Mouse (Mus musculus): ENCODE measurements at regions not wholly inside any gene's neighbourhood (a gene's known extent, or its start where the extent isn't known, plus 50 kb on each side); places are given as distances from the start of the nearest gene placed in this dataset.

GRCm38 (mm10) chr11:109040519-109040916 lies 103.7 kb downstream of the E030025P04Rik start:
- DNase-seq, result no peak
- intact Hi-C loops (cut with DNase I), result no loop called here

- intact Hi-C loops (cut with DNase I), result no loop called here
- no peak for DNase-seq
Measured at GRCm38 (mm10) chr11:109039792-109040518, 104.2 kb downstream of the E030025P04Rik start.

DNA sequence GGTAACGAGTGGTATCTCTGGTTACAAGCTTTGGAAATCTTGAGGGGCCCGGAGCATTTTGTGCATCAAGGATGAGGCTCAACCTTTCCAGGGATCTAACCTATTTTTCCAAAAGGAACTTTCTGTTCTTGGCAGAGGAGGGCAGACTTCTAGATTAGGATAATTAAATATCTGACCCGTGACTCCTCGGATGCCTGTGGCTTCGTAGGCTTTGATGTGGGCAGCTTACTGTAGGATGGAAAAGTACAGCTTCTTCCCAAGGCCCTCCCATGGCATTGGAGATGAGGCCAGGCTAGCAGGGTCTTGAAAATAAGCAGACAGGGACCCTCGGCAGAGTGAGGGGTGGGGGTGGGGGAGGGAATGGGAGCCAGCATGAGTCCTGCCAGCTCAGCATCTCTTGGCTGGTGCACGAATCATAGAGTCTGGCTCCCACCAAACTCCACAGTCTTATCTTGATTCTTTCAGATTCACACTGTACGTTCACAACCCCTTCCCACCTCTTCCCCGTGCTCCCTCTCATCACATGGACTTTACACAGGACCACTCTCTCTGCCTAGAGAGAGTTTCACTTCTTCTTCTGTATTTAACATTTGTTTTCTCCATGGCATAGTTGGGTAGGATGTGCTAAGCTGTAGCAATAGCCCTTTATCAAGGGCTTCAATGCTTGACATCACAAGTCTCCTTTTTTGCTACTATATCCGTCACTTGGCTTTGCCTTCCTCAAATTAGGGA lies 104.9 kb downstream of the E030025P04Rik start:
- DNase-seq, result no peak
- intact Hi-C loops (cut with DNase I), result no loop called here

- intact Hi-C loops (cut with DNase I), result no loop called here
Measured at GRCm38 (mm10) chr11:109038136-109038535, 106.0 kb downstream of the E030025P04Rik start.

GRCm38 (mm10) chr11:109034596-109034995 lies 109.6 kb downstream of the E030025P04Rik start:
- intact Hi-C loops (cut with DNase I), result loop anchor here (5.0 kb wide), 1 partner anchor 582 kb away; no protein-coding TSS in a partner anchor
- no peak for DNase-seq

More at GRCm38 (mm10) chr11:109038136-109038535, 106.0 kb downstream of the E030025P04Rik start:
- DNase-seq, result no peak

DNA sequence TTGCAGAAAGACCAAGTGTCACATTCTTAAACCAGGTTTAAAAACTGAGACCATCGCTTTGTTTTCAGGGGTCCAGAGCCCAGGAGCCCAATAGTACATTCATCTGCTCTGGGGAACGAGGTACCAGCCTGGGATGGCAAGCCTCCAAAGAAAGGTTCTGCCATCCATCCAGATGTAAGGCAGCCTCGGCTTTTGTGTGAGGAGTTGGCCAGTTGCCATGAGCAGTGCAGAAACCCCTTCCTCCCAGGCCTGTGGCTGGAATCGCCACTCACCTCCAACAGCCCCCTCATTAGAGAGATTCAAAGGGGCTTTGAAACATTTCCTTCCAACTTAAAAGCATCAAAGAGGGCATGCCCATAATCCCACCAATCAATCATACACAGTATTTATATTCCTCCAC lies 110.1 kb downstream of the E030025P04Rik start:
- intact Hi-C loops (cut with DNase I), result loop anchor here (5.0 kb wide), 1 partner anchor 582 kb away; no protein-coding TSS in a partner anchor
- DNase-seq, result no peak

GRCm38 (mm10) chr11:109032729-109033128 lies 111.4 kb downstream of the E030025P04Rik start:
- DNase-seq, result no peak
- intact Hi-C loops (cut with DNase I), result loop anchor here (5.0 kb wide), 1 partner anchor 580 kb away; no protein-coding TSS in a partner anchor

DNA sequence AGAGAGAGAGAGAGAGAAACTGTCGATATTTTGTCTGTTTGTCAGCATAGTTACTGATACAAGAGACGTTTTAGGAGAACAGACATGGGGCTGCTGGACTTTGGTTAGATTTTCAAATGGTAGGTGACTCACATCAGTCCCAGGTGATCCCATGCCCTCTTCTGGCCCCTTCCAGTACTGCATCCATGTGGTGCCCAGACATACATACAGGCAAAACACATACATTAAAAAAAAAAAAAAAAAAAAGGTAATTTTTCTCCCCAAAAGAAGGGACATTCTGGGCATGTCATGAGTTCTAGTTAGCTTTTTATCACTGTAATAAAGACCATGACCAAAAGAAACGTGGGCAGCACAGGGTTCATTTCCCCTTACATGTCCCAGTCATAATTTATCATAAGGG lies 110.3 kb downstream of the Axin2 start:
- intact Hi-C loops (cut with DNase I), result loop anchor here (2.0 to 5.0 kb wide), 2 partner anchors 106 to 578 kb away; no protein-coding TSS in a partner anchor
- DNase-seq, result peak; percentile 43 to 63

- DNase-seq, result no peak
Measured at GRCm38 (mm10) chr11:109029894-109030293, 109.7 kb downstream of the Axin2 start.

GRCm38 (mm10) chr11:109014806-109015205 lies 94.7 kb downstream of the Axin2 start:
- peak; percentile 58 to 63 for DNase-seq
- intact Hi-C loops (cut with DNase I), result no loop called here

More at GRCm38 (mm10) chr11:109029894-109030293, 109.7 kb downstream of the Axin2 start:
- intact Hi-C loops (cut with DNase I), result loop anchor here (2.0 to 5.0 kb wide), 2 partner anchors 105 to 578 kb away; no protein-coding TSS in a partner anchor

GRCm38 (mm10) chr11:109011161-109011560 lies 91.0 kb downstream of the Axin2 start:
- DNase-seq, result no peak
- intact Hi-C loops (cut with DNase I), result no loop called here

- DNase-seq, result no peak
- intact Hi-C loops (cut with DNase I), result no loop called here
Measured at GRCm38 (mm10) chr11:109008872-109009271, 88.7 kb downstream of the Axin2 start.

DNA sequence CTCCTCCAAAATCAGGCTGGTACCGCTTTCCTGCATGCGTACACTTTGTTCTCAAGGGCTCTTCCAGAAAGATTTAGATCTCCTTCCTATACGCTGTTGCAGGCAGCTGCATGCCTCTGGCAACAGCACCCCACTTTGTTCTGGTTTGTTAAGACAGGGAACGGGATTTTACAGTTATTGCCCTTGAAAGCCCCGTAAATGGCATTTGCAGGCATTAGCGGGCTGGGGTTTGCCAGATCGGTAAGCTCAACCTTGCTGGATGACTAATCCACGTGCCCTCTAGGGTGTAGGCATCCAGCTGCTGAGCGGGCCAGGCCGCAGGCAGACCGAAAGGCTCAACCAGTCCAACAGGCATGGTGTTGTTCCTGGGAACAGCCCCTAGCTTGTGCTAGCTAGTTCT lies 85.5 kb downstream of the Axin2 start:
- intact Hi-C loops (cut with DNase I), result no loop called here
- DNase-seq, result no peak

Measured in heart, postnatal 14 days (tissue).